14 mouse cellular contexts compared by ENCODE assay signal in the genomic region with DNA sequence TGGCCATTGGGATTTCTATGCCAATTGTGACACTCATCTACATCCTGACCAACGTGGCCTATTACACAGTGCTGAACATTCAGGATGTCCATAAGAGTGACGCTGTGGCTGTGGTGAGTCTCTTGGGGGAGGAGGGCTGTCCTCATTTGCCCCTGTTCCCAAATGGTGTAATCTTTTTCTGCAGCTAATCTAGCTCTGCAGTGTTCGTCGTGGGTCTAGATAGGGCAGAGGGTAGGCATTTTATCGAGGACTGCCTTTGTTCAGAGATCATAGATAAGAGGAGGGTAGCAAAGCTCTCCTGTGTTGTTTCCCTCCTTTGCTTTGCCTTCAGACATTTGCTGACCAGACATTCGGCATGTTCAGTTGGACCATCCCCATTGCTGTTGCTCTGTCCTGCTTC. TPM values are rescaled to one million over a fixed set of nuclear protein-coding genes. Genes with fewer than 3 reads are reported as not detected.
"Had no signal": no experiment of that assay in that cellular context is flagged by ENCODE, and none has a peak within 500 bp of the region (broad histone marks: within the 10 kb centered on the region; RNA-seq: fewer than 3 reads in every experiment).

No protein-coding gene starts in this region.

- DNase-seq: kidney, adult 2 months; kidney, postnatal 14 days; left cerebral cortex, postnatal 4 days; lung, adult 18-20 months; thymus, postnatal 4 days had no signal

- ATAC-seq: midbrain, embryonic 15.5 days had no signal

- H3K27me3 ChIP-seq: kidney, embryonic 15.5 days; limb, embryonic 13.5 days; midbrain, embryonic 15.5 days; neural tube, embryonic 12.5 days had no signal

RNA-seq across cellular contexts. Expression of a gene that starts 56.4 kb away (rescaled TPM):
- total RNA-seq: layer of hippocampus, postnatal 14 days; left cerebral cortex, adult 18-20 months; left cerebral cortex, postnatal 10 days; left cerebral cortex, postnatal 4 days; monocyte, adult 5-6 weeks; neutrophil, adult 5-6 weeks had no signal
